Mouse (Mus musculus) hindbrain, embryonic 10.5 days (tissue): ENCODE data around the gene Als2cr12. TPM values are rescaled to one million over a fixed set of nuclear protein-coding genes. Genes with fewer than 3 reads are reported as not detected.
"Not testable (repeated sequence)": the region's sequence is repeated elsewhere in the genome, so short reads cannot be mapped to it uniquely, and the experiment has no call there.

Experiments used
- DNase-seq: peaks from one replicate; pipeline ENCODE4 v3.0.0-alpha.2; 2017; ENCODE audit warnings: low spot score
- H3K27ac ChIP-seq: fragments of 300-500 bp; sonication (generic); 2 replicates; pipeline ENCODE4 v1.5.1; 2016; ENCODE audit warnings: mild to moderate bottlenecking, moderate library complexity
- H3K27me3 ChIP-seq: fragments of 300-500 bp; sonication (generic); 2 replicates; pipeline ENCODE4 v1.6.1; 2016; ENCODE audit warnings: mild to moderate bottlenecking; ENCODE audit not compliant: poor library complexity, insufficient read depth, severe bottlenecking
- H3K36me3 ChIP-seq: fragments of 300-500 bp; sonication (generic); 2 replicates; pipeline ENCODE4 v1.6.1; 2016; ENCODE audit warnings: mild to moderate bottlenecking, moderate library complexity
- H3K4me1 ChIP-seq: fragments of 300-500 bp; sonication (generic); replicated peaks from 2 replicates; pipeline ENCODE4 v1.6.1; 2016; ENCODE audit warnings: mild to moderate bottlenecking
- H3K4me3 ChIP-seq: fragments of 300-500 bp; sonication (generic); 2 replicates; pipeline ENCODE4 v1.5.1; 2016; ENCODE audit warnings: mild to moderate bottlenecking, moderate library complexity
- H3K9me3 ChIP-seq: fragments of 300-500 bp; sonication (generic); 2 replicates; pipeline ENCODE4 v1.6.1; 2016; ENCODE audit warnings: mild to moderate bottlenecking, moderate library complexity
- WGBS: fragments of 180-500 bp; shearing (Covaris S2); methylation state at CpG from one replicate; pipeline ENCODE4 v1.1.7; 2016; 5-methylcytosine and 5-hydroxymethylcytosine counted together
- polyA plus RNA-seq: library from polyadenylated mRNA; unstranded; fragments of >200 nt; fragmentation: Nextera tagmentation; extraction: Ambion mirVana; gene quantifications from 2 replicates; pipeline ENCODE4 v1.2.1, GENCODE M21; 2016

Gene Als2cr12
- polyA plus RNA-seq, 1 experiment from 2014 or later, result not detected

GRCm38 (mm10) chr1:58610611-58611010 lies 85.2 kb downstream of the Als2cr12 start:
- no peaks in the 10 kb centered on the region for H3K27me3 ChIP-seq
- H3K9me3 ChIP-seq, result peaks cover 10% of the 10 kb centered on the region; the same call in 1 of the 2 replicates
- H3K36me3 ChIP-seq, result no peaks in the 10 kb centered on the region
- WGBS, result 51% methylated on average over 1 of the region's 1 CpGs
- no peak overlapping the region for H3K27ac ChIP-seq
- DNase-seq, result no peak
- no peak overlapping the region for H3K4me3 ChIP-seq
- no peaks in the 10 kb centered on the region for H3K4me1 ChIP-seq

- no peak for DNase-seq
- peaks cover 10% of the 10 kb centered on the region; the same call in 1 of the 2 replicates for H3K9me3 ChIP-seq
- H3K4me3 ChIP-seq, result no peak overlapping the region
- WGBS, result 92% methylated on average over 1 of the region's 1 CpGs
- H3K36me3 ChIP-seq, result no peaks in the 10 kb centered on the region
- H3K27ac ChIP-seq, result no peak overlapping the region
- no peaks in the 10 kb centered on the region for H3K4me1 ChIP-seq
- H3K27me3 ChIP-seq, result no peaks in the 10 kb centered on the region
Observed at GRCm38 (mm10) chr1:58610166-58610565, 85.6 kb downstream of the Als2cr12 start.

GRCm38 (mm10) chr1:58609591-58609990 lies 86.2 kb downstream of the Als2cr12 start:
- not testable (repeated sequence) for H3K4me1 ChIP-seq, H3K27me3 ChIP-seq
- 89% methylated on average over 5 of the region's 5 CpGs for WGBS

GRCm38 (mm10) chr1:58603738-58604137 lies 92.1 kb downstream of the Als2cr12 start:
- no peaks in the 10 kb centered on the region for H3K4me1 ChIP-seq
- no peak for DNase-seq
- H3K36me3 ChIP-seq, result no peaks in the 10 kb centered on the region
- H3K27me3 ChIP-seq, result no peaks in the 10 kb centered on the region
- 89% methylated on average over 4 of the region's 4 CpGs for WGBS
- peaks cover 10% of the 10 kb centered on the region; the same call in 1 of the 2 replicates for H3K9me3 ChIP-seq
- H3K4me3 ChIP-seq, result no peak overlapping the region
- no peak overlapping the region for H3K27ac ChIP-seq

More at GRCm38 (mm10) chr1:58609591-58609990, 86.2 kb downstream of the Als2cr12 start:
- not testable (repeated sequence) for H3K27ac ChIP-seq, DNase-seq, H3K9me3 ChIP-seq, H3K36me3 ChIP-seq, H3K4me3 ChIP-seq

GRCm38 (mm10) chr1:58602681-58603080 lies 93.1 kb downstream of the Als2cr12 start:
- no peak overlapping the region for H3K4me3 ChIP-seq
- H3K4me1 ChIP-seq, result no peaks in the 10 kb centered on the region
- H3K9me3 ChIP-seq, result peaks cover 6% of the 10 kb centered on the region; the same call in 1 of the 2 replicates
- H3K27ac ChIP-seq, result no peak overlapping the region
- no peak for DNase-seq
- WGBS, result 85% methylated on average over 4 of the region's 4 CpGs
- no peaks in the 10 kb centered on the region for H3K27me3 ChIP-seq
- H3K36me3 ChIP-seq, result no peaks in the 10 kb centered on the region

Other genes with a start within 250 kb of the Als2cr12 start
- 35.8 and 46.4 TPM in 2 replicates for gene Orc2, start 190.9 kb downstream of the Als2cr12 start, polyA plus RNA-seq
- 5.7 and 7.0 TPM in 2 replicates for gene Fam126b, start 109.7 kb downstream of the Als2cr12 start, polyA plus RNA-seq
- 154 TPM in 2 replicates for gene Ndufb3, start 109.6 kb downstream of the Als2cr12 start, polyA plus RNA-seq
- 26.6 and 29.8 TPM in 2 replicates for gene Cflar, start 15.5 kb upstream of the Als2cr12 start, polyA plus RNA-seq
- 13.0 and 13.8 TPM in 2 replicates for gene Casp8, start 99.4 kb upstream of the Als2cr12 start, polyA plus RNA-seq